Mouse (Mus musculus) bone marrow, adult 2 months (tissue): ENCODE measurements at regions not wholly inside any gene's neighbourhood (a gene's known extent, or its start where the extent isn't known, plus 50 kb on each side); places are given as distances from the start of the nearest gene placed in this dataset.

Source experiments
- CTCF ChIP-seq: fragments of 200-500 bp; IDR thresholded peaks from 2 replicates; pipeline ENCODE4 v1.5.1; 2011; ENCODE audit warnings: low read length, control low read depth; ENCODE audit not compliant: control insufficient read depth, insufficient read depth
- POLR2A ChIP-seq: fragments of 200-500 bp; IDR thresholded peaks from 2 replicates; pipeline ENCODE4 v1.6.1; 2011; ENCODE audit warnings: low read depth, mild to moderate bottlenecking, control low read depth, low read length, borderline replicate concordance; ENCODE audit not compliant: control insufficient read depth

DNA sequence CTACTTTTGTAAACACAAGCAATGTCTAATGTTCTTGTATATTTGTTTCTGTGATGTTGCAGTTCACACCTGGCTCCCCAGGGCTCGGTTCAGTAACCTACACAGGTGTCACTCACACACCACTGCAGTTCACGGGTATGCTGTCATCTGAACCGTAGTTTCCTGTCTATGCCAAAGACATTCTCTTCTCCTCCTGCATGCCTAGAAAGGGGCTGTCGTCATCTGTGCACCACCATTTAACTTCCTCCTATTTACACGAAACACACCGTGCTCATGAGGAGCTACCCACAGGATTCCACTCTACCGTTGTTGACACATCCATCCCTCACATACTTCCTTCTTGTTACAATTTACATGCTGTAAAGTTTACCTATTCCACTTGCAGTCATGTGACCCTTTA lies 52.7 kb upstream of the Nr4a2 start:
- no peak for TF ChIP-seq POLR2A
- no peak for TF ChIP-seq CTCF
